Mouse (Mus musculus): ENCODE measurements around the gene Gm17349.
"Not testable (repeated sequence)": the region's sequence is repeated elsewhere in the genome, so short reads cannot be mapped to it uniquely, and the experiment has no call there.

DNA sequence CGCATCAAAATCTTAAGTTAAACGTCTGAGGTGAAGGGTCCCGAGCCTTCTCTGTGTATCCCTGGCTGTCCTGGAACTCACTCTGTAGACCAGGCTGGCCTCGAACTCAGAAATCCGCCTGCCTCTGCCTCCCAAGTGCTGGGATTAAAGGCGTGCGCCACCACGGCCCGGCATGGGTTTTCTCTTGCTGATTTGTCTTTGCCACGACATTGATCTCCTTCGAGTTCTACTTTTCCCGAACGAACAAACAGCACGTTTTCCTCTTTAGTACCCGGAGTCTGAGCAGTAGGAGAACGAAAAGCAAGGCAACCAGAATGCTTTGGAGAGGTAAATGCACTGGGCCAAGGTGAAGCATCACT, 3.7 kb downstream of the Gm17349 start:
- not testable (repeated sequence) for TF ChIP-seq CTCF (IDR thresholded peaks at IDR 0.05; ENCODE audit: extremely low read depth, insufficient read depth, insufficient read length, insufficient replicate concordance); POLR2A (IDR thresholded peaks at IDR 0.05; ENCODE audit: low read depth, low read length)

Measured in spleen, adult 2 months (tissue).